10 mouse cellular contexts compared by ENCODE assay signal in the genomic region with DNA sequence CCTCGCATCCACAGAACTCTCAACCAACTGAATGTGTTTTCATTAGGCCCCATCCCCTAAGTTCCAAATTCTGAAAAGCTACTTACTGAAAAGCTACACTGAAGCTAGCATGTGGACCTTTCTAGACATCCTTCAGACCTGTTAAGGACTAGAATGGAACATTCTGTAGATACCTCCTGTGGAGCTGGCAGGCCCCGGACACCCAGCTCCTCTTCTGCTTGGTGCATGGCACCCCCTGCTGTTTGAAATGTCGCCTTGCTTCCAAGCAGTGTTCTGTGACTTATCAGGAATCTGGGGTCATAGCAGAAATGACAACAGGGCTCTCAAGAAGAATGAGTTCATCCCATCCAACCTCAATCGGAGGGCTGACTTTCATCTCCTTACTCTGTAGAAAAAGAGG. TPM values are rescaled to one million over a fixed set of nuclear protein-coding genes. Genes with fewer than 3 reads are reported as not detected.
DNase-seq lines count a peak whose midpoint lies in the region; ATAC-seq and TF ChIP-seq lines count a peak whose summit lies in the region.
"Had no signal": no experiment of that assay in that cellular context is flagged by ENCODE, and none has a peak within 500 bp of the region (broad histone marks: within the 10 kb centered on the region; RNA-seq: fewer than 3 reads in every experiment).

No protein-coding gene starts in this region.

- peaks cover 9% of the 10 kb centered on the region for H3K4me1 ChIP-seq in heart, adult 2 months (ENCODE audit: control insufficient read depth, insufficient read depth, low read length)
- H3K4me1 ChIP-seq in heart, embryonic 10.5 days: peaks cover 9% of the 10 kb centered on the region
- H3K4me1 ChIP-seq in embryonic facial prominence, embryonic 14.5 days (ENCODE audit: control insufficient read depth, insufficient read depth, low read length): no peaks in the 10 kb centered on the region
- H3K4me1 ChIP-seq in kidney, postnatal 0 days (replicated peaks; ENCODE audit: insufficient read depth, low read length): no peaks in the 10 kb centered on the region

- no peak for TF ChIP-seq POLR2A in heart, adult 2 months (IDR thresholded peaks at IDR 0.05; ENCODE audit: insufficient read depth, low read depth, low read length)

- H3K9ac ChIP-seq in heart, adult 2 months (ENCODE audit: low read depth, low read length): no peak overlapping the region
- H3K9ac ChIP-seq in embryonic facial prominence, embryonic 14.5 days (ENCODE audit: low read depth, low read length): no peak overlapping the region
- H3K9ac ChIP-seq in kidney, postnatal 0 days (ENCODE audit: low read depth, low read length): no peak overlapping the region
- H3K9ac ChIP-seq: heart, embryonic 15.5 days; neural tube, embryonic 12.5 days had no signal

- H3K9me3 ChIP-seq in heart, embryonic 10.5 days: no peaks in the 10 kb centered on the region
- no peaks in the 10 kb centered on the region for H3K9me3 ChIP-seq in embryonic facial prominence, embryonic 14.5 days (ENCODE audit: control insufficient read depth, low read length)
- H3K9me3 ChIP-seq in kidney, postnatal 0 days (replicated peaks; ENCODE audit: low read length): no peaks in the 10 kb centered on the region
- H3K9me3 ChIP-seq: heart, embryonic 15.5 days; neural tube, embryonic 12.5 days had no signal

- H3K27ac ChIP-seq in heart, adult 2 months: peak overlapping the region; percentile 6
- H3K27ac ChIP-seq in heart, embryonic 10.5 days: no peak overlapping the region
- no peak overlapping the region for H3K27ac ChIP-seq in embryonic facial prominence, embryonic 14.5 days (replicated peaks; ENCODE audit: low read depth, low read length)
- H3K27ac ChIP-seq in kidney, postnatal 0 days: no peak overlapping the region
- H3K27ac ChIP-seq: heart, embryonic 15.5 days; neural tube, embryonic 12.5 days had no signal

- ATAC-seq in embryonic facial prominence, embryonic 14.5 days (ENCODE audit: low read depth): no peak; the same call in 1 of the 2 replicates
- no peak for ATAC-seq in kidney, postnatal 0 days (replicated peaks; ENCODE audit: low FRiP score, low read depth)

- H3K4me3 ChIP-seq in heart, adult 2 months: no peak overlapping the region
- no peak overlapping the region for H3K4me3 ChIP-seq in heart, embryonic 10.5 days
- no peak overlapping the region for H3K4me3 ChIP-seq in embryonic facial prominence, embryonic 14.5 days (ENCODE audit: low read depth, low read length)
- H3K4me3 ChIP-seq in kidney, postnatal 0 days (replicated peaks; ENCODE audit: low read depth, low read length): no peak overlapping the region
- H3K4me3 ChIP-seq: heart, embryonic 15.5 days; neural tube, embryonic 12.5 days had no signal

- DNase-seq in heart, adult 2 months: peak; percentile 57 to 60
- DNase-seq in heart, embryonic 10.5 days (ENCODE audit: low spot score): no peak
- peak; percentile 62 for DNase-seq in A20 (ENCODE audit: low read depth, low spot score)
- peak; percentile 80 for DNase-seq in adrenal gland, postnatal 10 days
- peak; percentile 51 for DNase-seq in embryonic facial prominence, embryonic 14.5 days (ENCODE audit: low spot score)
- DNase-seq in kidney, postnatal 0 days (ENCODE audit: low spot score): peak; percentile 73
- peak; percentile 63 for DNase-seq in lung, postnatal 14 days
- DNase-seq in testis, postnatal 10 days (ENCODE audit: low spot score): peak; percentile 74

- 60% methylated on average over 4 of the region's 4 CpGs for WGBS in heart, adult 2 months
- 69% methylated on average over 4 of the region's 4 CpGs for WGBS in heart, embryonic 10.5 days
- WGBS in embryonic facial prominence, embryonic 14.5 days: 81% methylated on average over 4 of the region's 4 CpGs
- 76% methylated on average over 4 of the region's 4 CpGs for WGBS in kidney, postnatal 0 days

- peak; percentile 71; the same call in 1 of the 2 replicates for TF ChIP-seq EP300 in heart, adult 2 months (IDR thresholded peaks at IDR 0.05; ENCODE audit: insufficient read depth, low read depth, low read length)

- peaks cover 8% of the 10 kb centered on the region for H3K36me3 ChIP-seq in heart, adult 2 months (ENCODE audit: control insufficient read depth, insufficient read depth, low read length)
- peaks cover 16% of the 10 kb centered on the region; the same call in 1 of the 2 replicates for H3K36me3 ChIP-seq in heart, embryonic 10.5 days
- H3K36me3 ChIP-seq in embryonic facial prominence, embryonic 14.5 days (ENCODE audit: control insufficient read depth, insufficient read depth, low read length): no peaks in the 10 kb centered on the region
- H3K36me3 ChIP-seq in kidney, postnatal 0 days (ENCODE audit: insufficient read depth, low read length): no peaks in the 10 kb centered on the region
- H3K36me3 ChIP-seq: heart, embryonic 15.5 days had no signal

- H3K79me2 ChIP-seq in heart, adult 2 months (replicated peaks; ENCODE audit: control insufficient read depth, insufficient read depth, low read length): no peaks in the 10 kb centered on the region

- H3K27me3 ChIP-seq in heart, adult 2 months (ENCODE audit: control insufficient read depth, insufficient read depth, low read length): no peaks in the 10 kb centered on the region
- no peaks in the 10 kb centered on the region for H3K27me3 ChIP-seq in heart, embryonic 10.5 days (ENCODE audit: insufficient read depth, poor library complexity, severe bottlenecking)
- H3K27me3 ChIP-seq in embryonic facial prominence, embryonic 14.5 days (replicated peaks; ENCODE audit: control insufficient read depth, insufficient read depth, low read length): no peaks in the 10 kb centered on the region
- H3K27me3 ChIP-seq in kidney, postnatal 0 days (ENCODE audit: insufficient read depth, low read length): no peaks in the 10 kb centered on the region
- H3K27me3 ChIP-seq: heart, embryonic 15.5 days; neural tube, embryonic 12.5 days had no signal

- peak; percentile 80 for TF ChIP-seq CTCF in heart, adult 2 months (IDR thresholded peaks at IDR 0.05)
- peak; percentile 76 for TF ChIP-seq CTCF in kidney, postnatal 0 days (IDR thresholded peaks at IDR 0.05; ENCODE audit: low read depth)

- intact Hi-C loops in heart, adult 2 months (cut with DNase I): loop anchor here (1.0 to 5.0 kb wide), 2 partner anchors 41 to 257 kb away; no protein-coding TSS in a partner anchor

- H3K4me2 ChIP-seq in embryonic facial prominence, embryonic 14.5 days (ENCODE audit: low read depth, low read length): no peak overlapping the region
- H3K4me2 ChIP-seq in kidney, postnatal 0 days (ENCODE audit: low read length): no peak overlapping the region
- H3K4me2 ChIP-seq: heart, embryonic 15.5 days; neural tube, embryonic 12.5 days had no signal

RNA-seq across cellular contexts. Expression of a gene that starts 47.5 kb away (rescaled TPM):
- 10 to 100 TPM; 24.6 to 26.1 TPM for total RNA-seq in heart, adult 2 months (2021)
- polyA plus RNA-seq in heart, adult 2 months (2012; rRNA removed): 18.7 and 22.5 TPM in 2 replicates
- polyA plus RNA-seq in heart, embryonic 10.5 days (2016; fragmentation: Nextera tagmentation; extraction: Ambion mirVana): 25.0 and 28.3 TPM in 2 replicates
- 10 to 100 TPM; 32.8 to 35.7 TPM for total RNA-seq in adrenal gland, postnatal 10 days (2021)
- 39.7 and 41.3 TPM in 2 replicates for polyA plus RNA-seq in embryonic facial prominence, embryonic 14.5 days (2014; fragmentation: Nextera tagmentation; extraction: Ambion mirVana)
- polyA plus RNA-seq in kidney, postnatal 0 days (2015; fragmentation: Nextera tagmentation; extraction: Ambion mirVana): 37.6 and 41.1 TPM in 2 replicates
